Mouse (Mus musculus) kidney, embryonic 15.5 days (tissue): ENCODE measurements at regions not wholly inside any gene's neighbourhood (a gene's known extent, or its start where the extent isn't known, plus 50 kb on each side); places are given as distances from the start of the nearest gene placed in this dataset.
A peak's percentile ranks its signal among the peaks of the same experiment; 100 is the strongest.

Experiments
- ATAC-seq: fragments of 200-750 bp; cut with Nextera tagmentation; replicated peaks from 2 replicates; pipeline ENCODE4 v1.8.0; 2017; ENCODE audit warnings: moderate TSS enrichment; ENCODE audit not compliant: low FRiP score
- H3K27ac ChIP-seq: fragments of 300-500 bp; sonication (generic); 2 replicates; pipeline ENCODE4 v1.5.1; 2015; ENCODE audit warnings: mild to moderate bottlenecking, inconsistent platforms
- H3K27me3 ChIP-seq: fragments of 300-500 bp; sonication (generic); 2 replicates; pipeline ENCODE4 v1.6.1; 2015; ENCODE audit warnings: inconsistent platforms
- H3K36me3 ChIP-seq: fragments of 300-500 bp; sonication (generic); 2 replicates; pipeline ENCODE4 v1.6.1; 2015; ENCODE audit warnings: inconsistent platforms
- H3K4me1 ChIP-seq: fragments of 300-500 bp; sonication (generic); 2 replicates; pipeline ENCODE4 v1.6.1; 2015; ENCODE audit warnings: inconsistent platforms
- H3K4me2 ChIP-seq: fragments of 300-500 bp; sonication (generic); 2 replicates; pipeline ENCODE4 v1.6.1; 2015; ENCODE audit warnings: moderate library complexity, mild to moderate bottlenecking, inconsistent platforms
- H3K4me3 ChIP-seq: fragments of 300-500 bp; sonication (generic); replicated peaks from 2 replicates; pipeline ENCODE4 v1.5.1; 2015; ENCODE audit warnings: mild to moderate bottlenecking, inconsistent platforms
- H3K9ac ChIP-seq: fragments of 300-500 bp; sonication (generic); 2 replicates; pipeline ENCODE4 v1.6.1; 2015; ENCODE audit warnings: mild to moderate bottlenecking, inconsistent platforms
- H3K9me3 ChIP-seq: fragments of 300-500 bp; sonication (generic); replicated peaks from 2 replicates; pipeline ENCODE4 v1.6.1; 2016; ENCODE audit warnings: inconsistent platforms
- WGBS: fragments of 180-500 bp; shearing (Covaris S2); methylation state at CpG from one replicate; pipeline ENCODE4 v1.1.7; 2015; ENCODE audit warnings: mixed read lengths; 5-methylcytosine and 5-hydroxymethylcytosine counted together

DNA sequence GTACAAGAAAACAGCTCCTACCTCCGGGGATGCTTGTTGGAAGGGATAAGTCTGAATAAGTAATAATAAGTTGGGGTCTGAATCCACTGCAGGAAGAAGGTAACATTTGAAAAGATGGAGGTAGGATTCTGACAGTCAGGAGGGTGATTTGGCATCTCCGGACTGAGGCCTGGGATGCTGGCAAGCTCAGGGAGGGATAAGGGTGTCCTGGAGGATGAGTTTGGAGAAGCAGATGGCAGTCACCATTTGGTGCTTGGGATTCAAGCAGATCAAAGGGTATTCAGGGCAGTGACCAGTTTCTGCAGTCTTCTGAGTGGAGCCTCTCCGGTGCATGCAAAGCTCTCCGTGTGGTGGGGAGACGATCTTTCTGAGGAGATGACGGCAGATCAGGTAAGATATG lies 62.9 kb upstream of the Gm2310 start:
- Histone ChIP-seq H3K27ac (no peak overlapping the region), H3K4me1 (no peaks in the 10 kb centered on the region), H3K9me3 (no peaks in the 10 kb centered on the region), H3K27me3 (0 out of 2 replicates have a peak, but pooled peaks cover 4% of the 10 kb centered on the region), H3K4me2 (no peak overlapping the region), H3K4me3 (no peak overlapping the region), H3K9ac (no peak overlapping the region), H3K36me3 (no peaks in the 10 kb centered on the region)
- no peak for ATAC-seq
- 43% methylated on average over 6 of the region's 6 CpGs for WGBS

GRCm38 (mm10) chr15:8581146-8581913 lies 61.6 kb upstream of the Gm2310 start:
- Histone ChIP-seq H3K4me1 (no peaks in the 10 kb centered on the region), H3K27ac (no peak overlapping the region), H3K4me3 (no peak overlapping the region), H3K4me2 (no peak overlapping the region), H3K9ac (no peak overlapping the region), H3K9me3 (no peaks in the 10 kb centered on the region), H3K36me3 (no peaks in the 10 kb centered on the region), H3K27me3 (0 out of 2 replicates have a peak, but pooled peaks cover 4% of the 10 kb centered on the region)
- WGBS: 57% methylated on average over 8 of the region's 8 CpGs
- no peak for ATAC-seq

DNA sequence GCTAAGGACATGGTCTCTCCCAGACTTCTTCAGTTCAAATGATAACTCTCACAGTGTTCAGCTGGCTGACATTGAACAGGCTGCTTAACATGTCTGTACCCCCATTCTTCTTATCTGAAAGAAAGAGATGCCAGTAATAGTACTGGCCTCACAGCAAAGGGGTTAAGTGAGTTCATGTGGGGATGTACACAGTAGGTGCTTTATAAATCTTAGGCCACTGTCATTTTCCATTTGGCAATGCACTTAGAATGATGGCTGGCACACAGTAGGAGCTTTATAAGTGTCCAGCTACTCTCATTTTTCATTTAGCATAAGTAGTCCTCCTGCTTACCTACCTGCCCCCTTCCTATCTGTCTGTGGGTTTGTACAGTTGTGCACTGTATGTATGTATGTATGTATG lies 60.3 kb upstream of the Gm2310 start:
- Histone ChIP-seq H3K4me3 (no peak overlapping the region), H3K36me3 (no peaks in the 10 kb centered on the region), H3K27me3 (0 out of 2 replicates have a peak, but pooled peaks cover 4% of the 10 kb centered on the region), H3K4me1 (no peaks in the 10 kb centered on the region), H3K9ac (no peak overlapping the region), H3K4me2 (no peak overlapping the region), H3K9me3 (no peaks in the 10 kb centered on the region), H3K27ac (no peak overlapping the region)
- ATAC-seq: no peak

- Histone ChIP-seq H3K9ac (no peak overlapping the region), H3K9me3 (no peaks in the 10 kb centered on the region), H3K4me2 (no peak overlapping the region), H3K4me1 (no peaks in the 10 kb centered on the region), H3K36me3 (no peaks in the 10 kb centered on the region), H3K27ac (no peak overlapping the region), H3K27me3 (0 out of 2 replicates have a peak, but pooled peaks cover 4% of the 10 kb centered on the region), H3K4me3 (no peak overlapping the region)
- WGBS: 18% methylated on average over 3 of the region's 3 CpGs
- no peak for ATAC-seq
Measured at GRCm38 (mm10) chr15:8577480-8577881, 57.7 kb upstream of the Gm2310 start.

DNA sequence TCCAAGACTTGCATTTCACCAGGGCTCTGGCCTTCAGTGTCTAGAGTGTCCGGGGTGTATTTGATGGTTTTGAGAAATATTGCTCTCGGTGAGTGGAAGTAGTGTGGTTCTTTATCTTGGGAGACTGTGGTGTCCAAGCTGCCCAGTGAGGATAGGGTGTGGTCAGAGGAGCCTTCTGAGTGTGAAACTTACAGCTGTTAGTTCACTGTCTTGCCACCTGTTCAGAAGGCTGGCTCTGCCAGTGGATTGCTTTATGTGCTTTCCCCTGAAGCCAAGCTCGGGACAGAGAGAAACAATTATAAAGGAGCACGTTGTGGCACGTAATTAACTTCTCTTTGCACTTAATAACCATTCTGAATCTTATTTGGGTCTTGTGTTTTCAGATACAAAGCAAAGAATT lies 57.2 kb upstream of the Gm2310 start:
- Histone ChIP-seq H3K27ac (no peak overlapping the region), H3K9me3 (no peaks in the 10 kb centered on the region), H3K9ac (no peak overlapping the region), H3K36me3 (no peaks in the 10 kb centered on the region), H3K4me2 (no peak overlapping the region), H3K4me1 (no peaks in the 10 kb centered on the region), H3K4me3 (no peak overlapping the region), H3K27me3 (0 out of 2 replicates have a peak, but pooled peaks cover 4% of the 10 kb centered on the region)
- WGBS: 73% methylated on average over 5 of the region's 5 CpGs
- no peak for ATAC-seq

DNA sequence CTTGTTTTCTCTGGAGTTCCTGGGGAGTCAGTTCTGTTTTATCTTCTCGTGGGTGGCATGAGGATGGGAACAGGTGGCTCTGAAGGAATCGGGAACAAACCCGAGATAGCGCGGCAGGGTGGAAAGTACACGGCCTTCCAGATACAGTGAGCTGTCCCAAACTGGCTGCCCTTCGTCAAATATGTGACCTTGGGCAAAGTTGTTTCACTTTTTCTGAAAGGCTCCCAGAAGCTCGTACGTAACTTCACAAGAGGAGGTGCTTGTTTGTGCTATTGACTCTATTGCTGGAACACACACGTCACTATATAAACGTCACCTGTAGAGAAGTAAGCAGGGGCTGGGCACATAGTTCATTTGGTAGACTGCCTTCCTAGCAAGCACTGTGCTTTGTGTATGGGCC lies 49.9 kb upstream of the Gm2310 start:
- Histone ChIP-seq H3K27me3 (peaks cover 3% of the 10 kb centered on the region; the same call in 1 of the 2 replicates), H3K4me3 (peak overlapping the region; percentile 65), H3K4me2 (peak overlapping the region; percentile 95), H3K36me3 (no peaks in the 10 kb centered on the region), H3K9ac (peak overlapping the region; percentile 41; the same call in 1 of the 2 replicates), H3K9me3 (no peaks in the 10 kb centered on the region), H3K4me1 (peaks cover 9% of the 10 kb centered on the region; the same call in 1 of the 2 replicates), H3K27ac (peak overlapping the region; percentile 91)
- 4% methylated on average over 11 of the region's 11 CpGs for WGBS
- ATAC-seq: peak; percentile 35
